Mouse (Mus musculus) megakaryocyte, embryonic 14.5 days (primary cell): ENCODE measurements around the gene Glycam1.

ENCODE experiments used
- FLI1 ChIP-seq: IDR thresholded peaks from 2 replicates; pipeline ENCODE4 v1.6.1; 2012; ENCODE audit warnings: low read length, inconsistent platforms, mixed read lengths
- GATA1 ChIP-seq: IDR thresholded peaks from 3 replicates; pipeline ENCODE4 v1.6.1; 2012; ENCODE audit warnings: mixed read lengths, low read length, inconsistent platforms, borderline replicate concordance

DNA sequence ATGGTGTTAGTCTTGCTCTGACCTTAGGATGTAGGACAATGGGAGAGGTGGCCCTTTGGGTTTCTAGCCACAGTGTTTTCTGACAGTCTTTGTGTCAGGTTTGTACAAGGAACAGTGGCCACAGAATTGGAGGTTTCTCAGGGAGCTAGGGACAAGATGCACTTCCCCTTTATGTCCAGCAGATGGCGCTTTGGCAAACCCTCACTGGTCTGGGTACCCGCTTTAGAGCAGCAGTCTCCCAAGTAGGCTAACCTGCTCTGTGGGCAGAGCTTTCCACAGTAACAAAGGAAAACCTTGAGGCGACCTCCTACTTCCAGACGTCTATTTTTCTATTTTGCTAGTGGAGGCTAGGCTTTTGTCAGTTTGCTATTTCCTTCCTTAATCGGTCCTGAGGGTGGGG lies 34.5 kb downstream of the Glycam1 start:
- TF ChIP-seq GATA1 (no peak), FLI1 (no peak)
